Mouse (Mus musculus) liver, adult 2 months (tissue): ENCODE measurements around the gene Ptcd2. TPM values are rescaled to one million over a fixed set of nuclear protein-coding genes. Genes with fewer than 3 reads are reported as not detected.

Experiments
- DNase-seq: peaks from one replicate; pipeline ENCODE4 v3.0.0-alpha.2; 2011; ENCODE audit warnings: low read depth, low spot score; ENCODE audit errors: extremely low read depth
- H3K27ac ChIP-seq: fragments of 200-500 bp; replicated peaks from 2 replicates; pipeline ENCODE4 v1.5.1; 2012; ENCODE audit warnings: low read depth, mild to moderate bottlenecking, control low read depth, inconsistent platforms, low read length; ENCODE audit not compliant: insufficient read depth
- H3K27me3 ChIP-seq: fragments of 200-500 bp; 2 replicates; pipeline ENCODE4 v1.6.1; 2012; ENCODE audit warnings: mild to moderate bottlenecking, moderate library complexity, low read length, inconsistent platforms; ENCODE audit not compliant: control insufficient read depth, insufficient read depth
- H3K36me3 ChIP-seq: fragments of 200-500 bp; 2 replicates; pipeline ENCODE4 v1.6.1; 2012; ENCODE audit warnings: low read length, inconsistent platforms; ENCODE audit not compliant: control insufficient read depth, insufficient read depth
- H3K4me1 ChIP-seq: fragments of 200-500 bp; 2 replicates; pipeline ENCODE4 v1.6.1; 2011; ENCODE audit warnings: low read length; ENCODE audit not compliant: control insufficient read depth, insufficient read depth
- H3K4me3 ChIP-seq: fragments of 200-500 bp; 2 replicates; pipeline ENCODE4 v1.5.1; 2011; ENCODE audit warnings: low read depth, mild to moderate bottlenecking, control low read depth, low read length, moderate library complexity; ENCODE audit not compliant: insufficient read depth
- H3K79me2 ChIP-seq: fragments of 200-500 bp; 2 replicates; pipeline ENCODE4 v1.6.1; 2012; ENCODE audit warnings: inconsistent platforms, mild to moderate bottlenecking, low read length, moderate library complexity; ENCODE audit not compliant: control insufficient read depth, insufficient read depth
- H3K9ac ChIP-seq: fragments of 200-500 bp; 2 replicates; pipeline ENCODE4 v1.6.1; 2012; ENCODE audit warnings: low read depth, mild to moderate bottlenecking, control low read depth, inconsistent platforms, low read length
- CTCF ChIP-seq: fragments of 200-500 bp; IDR thresholded peaks from 2 replicates; pipeline ENCODE4 v1.5.1; 2011; ENCODE audit warnings: low read depth, low read length, control low read depth
- POLR2A ChIP-seq: fragments of 200-500 bp; IDR thresholded peaks from 2 replicates; pipeline ENCODE4 v1.6.1; 2011; ENCODE audit warnings: low read length, control low read depth; ENCODE audit not compliant: insufficient read depth; ENCODE audit errors: extremely low read depth
- WGBS: fragments of 180-500 bp; shearing (Covaris S2); methylation state at CpG from one replicate; pipeline ENCODE4 v1.1.7; 2018; 5-methylcytosine and 5-hydroxymethylcytosine counted together
- polyA plus RNA-seq: library from polyadenylated mRNA; depleted of rRNA; stranded (reverse); fragments of >200 nt; gene quantifications from 2 replicates; pipeline ENCODE4 v1.2.3, GENCODE M21; 2012
- total RNA-seq: library from RNA; depleted of rRNA; stranded (reverse); fragments of >200 nt; gene quantifications from 2 replicates; pipeline ENCODE4 v1.2.3, GENCODE M21; 2014

The Ptcd2 gene
- total and polyA plus RNA-seq, 2 experiments, result 16.4 to 30.3 TPM

GRCm38 (mm10) chr13:99374191-99374590 is 29.7 kb upstream of the Ptcd2 start:
- WGBS, result 97% methylated on average over 4 of the region's 4 CpGs
- Histone ChIP-seq H3K9ac (no peak overlapping the region), H3K27me3 (no peaks in the 10 kb centered on the region), H3K27ac (no peak overlapping the region), H3K79me2 (no peaks in the 10 kb centered on the region), H3K4me1 (no peaks in the 10 kb centered on the region), H3K36me3 (peaks cover 3% of the 10 kb centered on the region; the same call in 1 of the 2 replicates), H3K4me3 (no peak overlapping the region)
- TF ChIP-seq CTCF (no peak), POLR2A (no peak)
- no peak for DNase-seq

- DNase-seq, result no peak
- TF ChIP-seq POLR2A (no peak), CTCF (no peak)
- H3K36me3 ChIP-seq, result peaks cover 3% of the 10 kb centered on the region; the same call in 1 of the 2 replicates
- H3K9ac ChIP-seq, result no peak overlapping the region
- H3K27me3 ChIP-seq, result no peaks in the 10 kb centered on the region
- WGBS, result 87% methylated on average over 7 of the region's 7 CpGs
- no peaks in the 10 kb centered on the region for H3K4me1 ChIP-seq
- H3K27ac ChIP-seq, result no peak overlapping the region
- no peak overlapping the region for H3K4me3 ChIP-seq
- H3K79me2 ChIP-seq, result no peaks in the 10 kb centered on the region
These were observed 29.2 kb upstream of the Ptcd2 start for GRCm38 (mm10) chr13:99373684-99374083.

DNA sequence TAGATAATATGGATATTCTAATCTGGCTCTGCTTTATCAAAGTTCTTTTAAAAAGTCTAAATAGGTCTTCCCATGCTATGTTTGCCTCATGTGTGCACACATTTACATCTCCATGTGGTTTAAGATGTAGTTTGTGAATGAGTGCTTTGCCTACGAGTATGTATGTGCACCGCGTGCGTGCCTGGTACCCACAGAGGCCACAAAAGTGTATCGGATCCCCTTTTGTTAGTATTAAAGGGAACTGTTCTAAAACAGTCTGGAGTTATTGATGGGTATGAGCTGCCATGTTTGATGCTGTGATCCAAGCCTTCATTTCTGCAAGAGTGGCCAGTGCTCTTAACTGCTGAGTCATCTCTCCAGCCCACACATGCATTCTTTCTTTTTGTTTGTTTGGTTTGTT is 26.8 kb upstream of the Ptcd2 start:
- Histone ChIP-seq H3K4me1 (no peaks in the 10 kb centered on the region), H3K79me2 (no peaks in the 10 kb centered on the region), H3K9ac (no peak overlapping the region), H3K4me3 (no peak overlapping the region), H3K27me3 (no peaks in the 10 kb centered on the region), H3K27ac (no peak overlapping the region), H3K36me3 (peaks cover 3% of the 10 kb centered on the region; the same call in 1 of the 2 replicates)
- TF ChIP-seq CTCF, result no peak
- no peak for TF ChIP-seq POLR2A
- 98% methylated on average over 5 of the region's 5 CpGs for whole genome bisulfite sequencing
- no peak for DNase-seq

GRCm38 (mm10) chr13:99369103-99369502 is 24.6 kb upstream of the Ptcd2 start:
- no peak overlapping the region for H3K27ac ChIP-seq
- no peaks in the 10 kb centered on the region for H3K27me3 ChIP-seq
- peaks cover 12% of the 10 kb centered on the region; the same call in 1 of the 2 replicates for H3K36me3 ChIP-seq
- no peak for TF ChIP-seq POLR2A
- WGBS, result 93% methylated on average over 12 of the region's 12 CpGs
- DNase-seq, result no peak
- no peaks in the 10 kb centered on the region for H3K4me1 ChIP-seq
- no peak overlapping the region for H3K4me3 ChIP-seq
- H3K79me2 ChIP-seq, result no peaks in the 10 kb centered on the region
- no peak overlapping the region for H3K9ac ChIP-seq

DNA sequence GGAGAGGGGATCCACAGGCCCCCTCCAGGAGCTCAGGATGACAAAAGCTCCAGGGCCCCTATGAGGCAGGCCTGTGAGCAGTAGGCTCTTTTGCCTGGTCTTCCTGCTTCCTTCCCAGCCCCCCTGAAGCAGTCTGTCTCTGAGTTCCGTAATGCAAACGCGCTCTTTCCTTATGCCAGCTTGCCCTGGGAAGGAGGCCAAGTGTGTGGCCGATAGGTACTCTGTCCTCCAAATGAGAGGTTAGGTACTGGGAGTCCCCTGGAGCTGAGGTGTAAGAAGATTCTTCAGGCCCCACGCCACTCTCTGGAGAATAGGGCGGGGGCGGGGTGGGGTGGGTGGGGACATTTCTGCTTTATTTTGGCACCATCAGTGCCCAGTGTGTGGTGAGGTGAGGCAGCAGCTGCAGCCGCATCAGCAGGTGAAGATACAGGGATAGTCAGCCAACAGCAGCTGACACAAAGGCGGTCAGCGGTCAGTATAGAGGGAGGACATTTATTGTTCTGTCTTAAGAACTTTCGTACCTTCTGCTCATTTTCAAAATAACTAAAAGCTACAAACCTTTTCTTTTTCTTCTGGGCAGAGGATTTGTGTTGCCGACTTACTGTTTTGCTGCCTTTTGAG is 23.2 kb upstream of the Ptcd2 start:
- Histone ChIP-seq H3K36me3 (peaks cover 26% of the 10 kb centered on the region), H3K4me1 (no peaks in the 10 kb centered on the region), H3K4me3 (no peak overlapping the region), H3K79me2 (no peaks in the 10 kb centered on the region), H3K27me3 (no peaks in the 10 kb centered on the region), H3K9ac (no peak overlapping the region), H3K27ac (no peak overlapping the region)
- TF ChIP-seq POLR2A, result no peak
- no peak for TF ChIP-seq CTCF
- WGBS, result 90% methylated on average over 12 of the region's 12 CpGs
- no peak for DNase-seq

GRCm38 (mm10) chr13:99366422-99367175 is 22.1 kb upstream of the Ptcd2 start:
- Histone ChIP-seq H3K9ac (no peak overlapping the region), H3K36me3 (peaks cover 25% of the 10 kb centered on the region), H3K4me3 (no peak overlapping the region), H3K27me3 (no peaks in the 10 kb centered on the region), H3K4me1 (no peaks in the 10 kb centered on the region), H3K79me2 (no peaks in the 10 kb centered on the region), H3K27ac (no peak overlapping the region)
- DNase-seq, result no peak
- WGBS, result 94% methylated on average over 5 of the region's 5 CpGs
- no peak for TF ChIP-seq CTCF
- no peak for TF ChIP-seq POLR2A
